Mouse (Mus musculus): ENCODE measurements around the gene Slc12a7.
A peak's percentile ranks its signal among the peaks of the same experiment; 100 is the strongest.

The Slc12a7 gene

GRCm38 (mm10) chr13:73764256-73764775, 31.4 kb downstream of the Slc12a7 start:
- no peak for DNase-seq

GRCm38 (mm10) chr13:73765393-73765792, 32.5 kb downstream of the Slc12a7 start:
- DNase-seq: no peak

- no peak for DNase-seq
Observed at GRCm38 (mm10) chr13:73767224-73767623, 34.3 kb downstream of the Slc12a7 start.

GRCm38 (mm10) chr13:73767754-73768153, 34.9 kb downstream of the Slc12a7 start:
- no peak for DNase-seq

GRCm38 (mm10) chr13:73768311-73768710, 35.4 kb downstream of the Slc12a7 start:
- DNase-seq: no peak

GRCm38 (mm10) chr13:73769916-73770682, 37.2 kb downstream of the Slc12a7 start:
- DNase-seq: no peak

GRCm38 (mm10) chr13:73771131-73771530, 38.2 kb downstream of the Slc12a7 start:
- no peak for DNase-seq

GRCm38 (mm10) chr13:73772655-73773054, 39.8 kb downstream of the Slc12a7 start:
- DNase-seq: no peak

GRCm38 (mm10) chr13:73773519-73774205, 40.8 kb downstream of the Slc12a7 start:
- DNase-seq: no peak

GRCm38 (mm10) chr13:73775786-73776185, 42.9 kb downstream of the Slc12a7 start:
- no peak for DNase-seq

GRCm38 (mm10) chr13:73777578-73777977, 44.7 kb downstream of the Slc12a7 start:
- DNase-seq: no peak

- no peak for DNase-seq
Observed at GRCm38 (mm10) chr13:73782486-73782885, 49.6 kb downstream of the Slc12a7 start.

- DNase-seq: no peak
Observed at GRCm38 (mm10) chr13:73792176-73792575, 59.3 kb downstream of the Slc12a7 start.

GRCm38 (mm10) chr13:73793171-73793570, 60.3 kb downstream of the Slc12a7 start:
- DNase-seq: no peak

GRCm38 (mm10) chr13:73799110-73799509, 66.2 kb downstream of the Slc12a7 start:
- DNase-seq: no peak

GRCm38 (mm10) chr13:73803450-73804178, 70.7 kb downstream of the Slc12a7 start:
- no peak for DNase-seq

- no peak for DNase-seq
Observed at GRCm38 (mm10) chr13:73804914-73805313, 72.0 kb downstream of the Slc12a7 start.

- DNase-seq: no peak
Observed at GRCm38 (mm10) chr13:73812936-73813335, 80.0 kb downstream of the Slc12a7 start.

- DNase-seq: peak; percentile 19
Observed at GRCm38 (mm10) chr13:73814181-73814580, 81.3 kb downstream of the Slc12a7 start.

GRCm38 (mm10) chr13:73816338-73816737, 83.4 kb downstream of the Slc12a7 start:
- DNase-seq: no peak

GRCm38 (mm10) chr13:73818921-73819320, 86.0 kb downstream of the Slc12a7 start:
- no peak for DNase-seq

GRCm38 (mm10) chr13:73821251-73821650, 88.4 kb downstream of the Slc12a7 start:
- no peak for DNase-seq

GRCm38 (mm10) chr13:73822187-73822800, 89.4 kb downstream of the Slc12a7 start:
- DNase-seq: peak; percentile 27

All from cerebellum, adult 9-10 months (tissue).